Mouse (Mus musculus): ENCODE data around the gene Nkx1-2. TPM values are rescaled to one million over a fixed set of nuclear protein-coding genes. Genes with fewer than 3 reads are reported as not detected.
A peak's percentile ranks its signal among the peaks of the same experiment; 100 is the strongest.

Nkx1-2 gene
- polyA plus RNA-seq, 1 experiment from 2014 or later: 0.10 TPM

- H3K9ac ChIP-seq: peak overlapping the region; percentile 63; the same call in 1 of the 2 replicates
- ATAC-seq (ENCODE audit: low FRiP score, low read depth): no peak
Measured at GRCm38 (mm10) chr7:132600026-132600425, 589 bp upstream of the Nkx1-2 start.

GRCm38 (mm10) chr7:132597251-132598041 is 2.0 kb downstream of the Nkx1-2 start:
- peak overlapping the region; percentile 54 for H3K4me3 ChIP-seq
- H3K4me2 ChIP-seq (replicated peaks): peak overlapping the region; percentile 93
- H3K27ac ChIP-seq: no peak overlapping the region
- ATAC-seq (ENCODE audit: low FRiP score, low read depth): no peak
- peak overlapping the region; percentile 62 for H3K9ac ChIP-seq
- peaks cover 36% of the 10 kb centered on the region for H3K4me1 ChIP-seq
- WGBS: under 1% methylated on average over 52 of the region's 60 CpGs
- H3K9me3 ChIP-seq: no peaks in the 10 kb centered on the region
- H3K27me3 ChIP-seq: peaks cover 81% of the 10 kb centered on the region
- no peaks in the 10 kb centered on the region for H3K36me3 ChIP-seq

More at GRCm38 (mm10) chr7:132600026-132600425, 589 bp upstream of the Nkx1-2 start:
- peak overlapping the region; percentile 45 for H3K4me3 ChIP-seq
- H3K36me3 ChIP-seq: no peaks in the 10 kb centered on the region
- H3K4me2 ChIP-seq (replicated peaks): peak overlapping the region; percentile 83
- no peaks in the 10 kb centered on the region for H3K9me3 ChIP-seq
- 4% methylated on average over 9 of the region's 9 CpGs for WGBS
- no peak overlapping the region for H3K27ac ChIP-seq
- peaks cover 92% of the 10 kb centered on the region for H3K27me3 ChIP-seq
- peaks cover 36% of the 10 kb centered on the region for H3K4me1 ChIP-seq

GRCm38 (mm10) chr7:132596557-132597250 is 2.7 kb downstream of the Nkx1-2 start:
- peak overlapping the region; percentile 62; the same call in 1 of the 2 replicates for H3K9ac ChIP-seq
- peak overlapping the region; percentile 54 for H3K4me3 ChIP-seq

GRCm38 (mm10) chr7:132595787-132596186 is 3.6 kb downstream of the Nkx1-2 start:
- no peak overlapping the region for H3K9ac ChIP-seq
- ATAC-seq (ENCODE audit: low FRiP score, low read depth): no peak
- H3K4me1 ChIP-seq: peaks cover 33% of the 10 kb centered on the region
- H3K36me3 ChIP-seq: no peaks in the 10 kb centered on the region
- no peaks in the 10 kb centered on the region for H3K9me3 ChIP-seq
- WGBS: 89% methylated on average over 3 of the region's 3 CpGs
- H3K4me2 ChIP-seq (replicated peaks): no peak overlapping the region
- H3K4me3 ChIP-seq: no peak overlapping the region
- peaks cover 64% of the 10 kb centered on the region for H3K27me3 ChIP-seq
- no peak overlapping the region for H3K27ac ChIP-seq

More at GRCm38 (mm10) chr7:132596557-132597250, 2.7 kb downstream of the Nkx1-2 start:
- Histone ChIP-seq H3K9me3 (no peaks in the 10 kb centered on the region), H3K36me3 (no peaks in the 10 kb centered on the region), H3K4me1 (peaks cover 36% of the 10 kb centered on the region), H3K27me3 (peaks cover 73% of the 10 kb centered on the region), H3K27ac (no peak overlapping the region), H3K4me2 (replicated peaks) (peak overlapping the region; percentile 93)
- WGBS: 11% methylated on average over 26 of the region's 26 CpGs
- ATAC-seq (ENCODE audit: low FRiP score, low read depth): no peak

GRCm38 (mm10) chr7:132594325-132594724 is 5.1 kb downstream of the Nkx1-2 start:
- Histone ChIP-seq H3K27me3 (peaks cover 49% of the 10 kb centered on the region), H3K4me2 (replicated peaks) (no peak overlapping the region), H3K9me3 (no peaks in the 10 kb centered on the region), H3K4me1 (peaks cover 19% of the 10 kb centered on the region), H3K9ac (no peak overlapping the region), H3K4me3 (no peak overlapping the region), H3K36me3 (no peaks in the 10 kb centered on the region), H3K27ac (no peak overlapping the region)
- ATAC-seq (ENCODE audit: low FRiP score, low read depth): no peak
- WGBS: 78% methylated on average over 2 of the region's 2 CpGs

- Histone ChIP-seq H3K4me1 (peaks cover 14% of the 10 kb centered on the region), H3K4me2 (replicated peaks) (no peak overlapping the region), H3K27ac (no peak overlapping the region), H3K27me3 (peaks cover 44% of the 10 kb centered on the region), H3K4me3 (no peak overlapping the region), H3K36me3 (no peaks in the 10 kb centered on the region), H3K9ac (no peak overlapping the region), H3K9me3 (no peaks in the 10 kb centered on the region)
- no peak for ATAC-seq (ENCODE audit: low FRiP score, low read depth)
- WGBS: 54% methylated on average over 2 of the region's 2 CpGs
Measured at GRCm38 (mm10) chr7:132593762-132594161, 5.7 kb downstream of the Nkx1-2 start.

- H3K4me3 ChIP-seq: no peak overlapping the region
- WGBS: 64% methylated on average over 5 of the region's 5 CpGs
- H3K36me3 ChIP-seq: no peaks in the 10 kb centered on the region
- ATAC-seq (ENCODE audit: low FRiP score, low read depth): no peak
- H3K27me3 ChIP-seq: 0 out of 2 replicates have a peak, but pooled peaks cover 3% of the 10 kb centered on the region
- H3K9me3 ChIP-seq: no peaks in the 10 kb centered on the region
- no peak overlapping the region for H3K27ac ChIP-seq
- H3K9ac ChIP-seq: no peak overlapping the region
- no peaks in the 10 kb centered on the region for H3K4me1 ChIP-seq
- H3K4me2 ChIP-seq (replicated peaks): no peak overlapping the region
Measured at GRCm38 (mm10) chr7:132589610-132590009, 9.8 kb downstream of the Nkx1-2 start.

GRCm38 (mm10) chr7:132587167-132587566 is 12.3 kb downstream of the Nkx1-2 start:
- H3K27ac ChIP-seq: no peak overlapping the region
- no peak for ATAC-seq (ENCODE audit: low FRiP score, low read depth)
- H3K4me2 ChIP-seq (replicated peaks): no peak overlapping the region
- WGBS: 65% methylated on average over 5 of the region's 5 CpGs
- H3K4me1 ChIP-seq: no peaks in the 10 kb centered on the region
- H3K36me3 ChIP-seq: no peaks in the 10 kb centered on the region
- no peak overlapping the region for H3K9ac ChIP-seq
- no peaks in the 10 kb centered on the region for H3K27me3 ChIP-seq
- no peak overlapping the region for H3K4me3 ChIP-seq
- H3K9me3 ChIP-seq: no peaks in the 10 kb centered on the region

GRCm38 (mm10) chr7:132585695-132586491 is 13.5 kb downstream of the Nkx1-2 start:
- H3K4me1 ChIP-seq: no peaks in the 10 kb centered on the region
- H3K4me3 ChIP-seq: no peak overlapping the region
- no peak overlapping the region for H3K4me2 ChIP-seq (replicated peaks)
- 62% methylated on average over 3 of the region's 3 CpGs for WGBS
- H3K9me3 ChIP-seq: no peaks in the 10 kb centered on the region
- no peak for ATAC-seq (ENCODE audit: low FRiP score, low read depth)
- H3K36me3 ChIP-seq: no peaks in the 10 kb centered on the region
- H3K9ac ChIP-seq: no peak overlapping the region
- no peaks in the 10 kb centered on the region for H3K27me3 ChIP-seq
- H3K27ac ChIP-seq: no peak overlapping the region

GRCm38 (mm10) chr7:132581441-132581840 is 18.0 kb downstream of the Nkx1-2 start:
- Histone ChIP-seq H3K9me3 (no peaks in the 10 kb centered on the region), H3K4me3 (no peak overlapping the region), H3K27me3 (no peaks in the 10 kb centered on the region), H3K27ac (no peak overlapping the region), H3K4me1 (peaks cover 6% of the 10 kb centered on the region; the same call in 1 of the 2 replicates), H3K4me2 (replicated peaks) (no peak overlapping the region), H3K36me3 (no peaks in the 10 kb centered on the region), H3K9ac (no peak overlapping the region)
- 93% methylated on average over 2 of the region's 2 CpGs for WGBS
- ATAC-seq (ENCODE audit: low FRiP score, low read depth): no peak

GRCm38 (mm10) chr7:132580511-132580910 is 18.9 kb downstream of the Nkx1-2 start:
- 74% methylated on average over 6 of the region's 6 CpGs for WGBS
- H3K4me2 ChIP-seq (replicated peaks): no peak overlapping the region
- no peaks in the 10 kb centered on the region for H3K9me3 ChIP-seq
- H3K9ac ChIP-seq: no peak overlapping the region
- H3K4me3 ChIP-seq: no peak overlapping the region
- ATAC-seq (ENCODE audit: low FRiP score, low read depth): no peak
- H3K36me3 ChIP-seq: no peaks in the 10 kb centered on the region
- no peak overlapping the region for H3K27ac ChIP-seq
- H3K4me1 ChIP-seq: peaks cover 7% of the 10 kb centered on the region
- no peaks in the 10 kb centered on the region for H3K27me3 ChIP-seq

- ATAC-seq (ENCODE audit: low FRiP score, low read depth): no peak
- Histone ChIP-seq H3K27me3 (no peaks in the 10 kb centered on the region), H3K36me3 (no peaks in the 10 kb centered on the region), H3K4me3 (no peak overlapping the region), H3K27ac (no peak overlapping the region), H3K9ac (peak overlapping the region; percentile 46; the same call in 1 of the 2 replicates), H3K9me3 (no peaks in the 10 kb centered on the region), H3K4me2 (replicated peaks) (peak overlapping the region; percentile 70), H3K4me1 (peaks cover 36% of the 10 kb centered on the region)
- WGBS: 62% methylated on average over 4 of the region's 4 CpGs
Measured at GRCm38 (mm10) chr7:132576891-132577290, 22.5 kb downstream of the Nkx1-2 start.

Data from limb, embryonic 13.5 days (tissue).